Mouse (Mus musculus): ENCODE data around the gene Mme. TPM values are rescaled to one million over a fixed set of nuclear protein-coding genes. Genes with fewer than 3 reads are reported as not detected.

Gene Mme
- polyA plus RNA-seq, 1 experiment from 2014 or later, result 2.0 TPM

DNA sequence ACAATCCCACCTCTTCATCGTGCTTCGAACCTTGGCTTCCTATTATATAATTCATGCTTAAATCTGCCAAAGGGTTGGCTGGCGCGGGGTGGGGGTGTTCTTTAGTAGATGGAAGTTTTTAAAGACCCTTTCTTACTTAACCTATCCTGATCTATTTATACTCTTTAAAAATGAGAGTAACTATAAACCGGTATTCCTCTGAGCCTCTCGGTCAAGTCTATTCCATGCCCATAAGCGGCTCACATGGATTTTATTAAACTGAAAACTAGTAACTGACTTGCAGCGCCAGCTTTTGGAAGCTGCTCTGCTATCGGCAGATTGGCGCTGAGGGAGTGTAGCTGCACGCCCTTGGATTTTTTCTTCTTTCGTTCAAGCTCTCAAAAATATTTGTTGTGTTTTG is 55.1 kb downstream of the Mme start:
- peak overlapping the region; percentile 99 for H3K4me2 ChIP-seq
- no peaks in the 10 kb centered on the region for H3K4me1 ChIP-seq
- peak; percentile 24; the same call in 1 of the 2 replicates for ATAC-seq (replicated peaks)
- 0 out of 2 replicates have a peak, but pooled peaks cover 9% of the 10 kb centered on the region for H3K27me3 ChIP-seq (replicated peaks)
- no peaks in the 10 kb centered on the region for H3K36me3 ChIP-seq (replicated peaks)
- H3K9ac ChIP-seq, result peak overlapping the region; percentile 51; the same call in 1 of the 2 replicates
- H3K27ac ChIP-seq, result no peak overlapping the region
- WGBS, result 9% methylated on average over 12 of the region's 12 CpGs
- H3K4me3 ChIP-seq, result peak overlapping the region; percentile 74
- H3K9me3 ChIP-seq, result no peaks in the 10 kb centered on the region

DNA sequence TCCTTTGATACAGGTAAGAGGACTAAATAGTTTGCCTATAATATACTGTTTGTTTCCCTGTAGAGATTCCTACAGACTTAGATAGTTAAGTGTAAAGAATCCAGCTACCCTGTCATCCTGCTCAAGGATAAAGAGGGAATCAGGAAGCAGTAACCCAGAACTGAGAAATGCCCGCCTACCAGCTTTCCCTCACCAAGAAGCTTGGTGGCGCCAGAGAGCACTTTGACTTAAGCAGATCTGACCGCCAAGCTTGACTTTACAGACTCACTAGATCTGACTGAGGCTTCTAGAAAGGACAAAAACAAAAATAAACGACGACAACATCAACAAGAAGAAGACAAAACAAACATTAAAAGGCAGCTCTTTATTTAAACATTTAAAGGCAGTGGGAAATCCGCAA is 56.5 kb downstream of the Mme start:
- Histone ChIP-seq H3K4me2 (no peak overlapping the region), H3K9me3 (no peaks in the 10 kb centered on the region), H3K27ac (no peak overlapping the region), H3K27me3 (replicated peaks) (0 out of 2 replicates have a peak, but pooled peaks cover 9% of the 10 kb centered on the region), H3K4me3 (no peak overlapping the region), H3K9ac (no peak overlapping the region), H3K4me1 (no peaks in the 10 kb centered on the region), H3K36me3 (replicated peaks) (no peaks in the 10 kb centered on the region)
- ATAC-seq (replicated peaks), result peak; percentile 58
- 6% methylated on average over 6 of the region's 6 CpGs for WGBS

DNA sequence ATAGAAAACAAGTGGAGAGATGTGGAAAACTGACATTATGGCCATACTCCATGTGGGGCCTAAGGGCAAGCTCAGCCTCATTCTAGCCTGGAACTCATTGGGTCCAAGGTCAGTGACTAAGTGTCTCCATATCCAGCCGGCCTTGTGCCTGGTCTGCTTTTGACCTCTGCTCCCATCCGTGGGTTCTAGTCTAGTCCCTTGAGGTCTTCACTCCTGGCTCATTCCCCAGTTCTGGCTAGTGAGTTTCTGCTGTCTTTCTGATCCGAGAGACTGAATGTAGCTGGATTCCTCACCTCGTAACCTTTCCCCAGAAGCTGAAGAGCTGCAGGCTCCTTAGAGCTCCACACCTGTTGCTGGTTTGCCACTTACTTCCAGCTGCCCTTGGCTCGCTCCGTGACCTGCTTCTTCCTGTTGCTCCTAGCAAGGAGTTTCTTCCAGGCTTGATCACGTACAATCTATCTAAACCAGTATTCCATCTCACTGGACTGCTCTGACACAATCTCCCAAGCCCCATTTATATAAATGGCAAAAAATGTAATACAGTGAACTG is 73.9 kb downstream of the Mme start:
- Histone ChIP-seq H3K9ac (no peak overlapping the region), H3K27ac (no peak overlapping the region), H3K4me2 (no peak overlapping the region), H3K36me3 (replicated peaks) (no peaks in the 10 kb centered on the region), H3K4me1 (no peaks in the 10 kb centered on the region), H3K9me3 (no peaks in the 10 kb centered on the region), H3K27me3 (replicated peaks) (no peaks in the 10 kb centered on the region), H3K4me3 (no peak overlapping the region)
- 93% methylated on average over 7 of the region's 7 CpGs for WGBS
- ATAC-seq (replicated peaks), result no peak

DNA sequence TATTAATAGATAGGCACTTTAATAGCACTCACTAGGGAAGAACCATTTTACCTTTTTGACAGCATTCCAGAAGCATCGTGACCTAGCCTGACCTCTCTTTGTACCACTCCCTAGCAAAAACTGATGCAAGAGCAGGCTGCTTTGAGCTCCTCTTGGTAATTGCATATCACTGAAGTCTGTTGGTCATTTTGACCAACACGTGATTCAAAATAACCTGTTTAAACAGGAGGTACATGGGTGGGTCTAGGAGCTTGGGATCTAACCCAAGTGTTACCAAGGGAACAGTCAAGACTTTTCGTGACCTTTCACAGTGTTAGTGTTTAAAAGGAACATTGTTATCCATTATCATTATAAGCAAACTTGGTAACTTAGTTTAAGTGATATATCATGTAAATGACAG is 76.2 kb downstream of the Mme start:
- Histone ChIP-seq H3K4me3 (no peak overlapping the region), H3K4me2 (no peak overlapping the region), H3K9me3 (no peaks in the 10 kb centered on the region), H3K9ac (no peak overlapping the region), H3K36me3 (replicated peaks) (no peaks in the 10 kb centered on the region), H3K4me1 (no peaks in the 10 kb centered on the region), H3K27ac (no peak overlapping the region), H3K27me3 (replicated peaks) (no peaks in the 10 kb centered on the region)
- no peak for ATAC-seq (replicated peaks)
- WGBS, result 76% methylated on average over 3 of the region's 3 CpGs

DNA sequence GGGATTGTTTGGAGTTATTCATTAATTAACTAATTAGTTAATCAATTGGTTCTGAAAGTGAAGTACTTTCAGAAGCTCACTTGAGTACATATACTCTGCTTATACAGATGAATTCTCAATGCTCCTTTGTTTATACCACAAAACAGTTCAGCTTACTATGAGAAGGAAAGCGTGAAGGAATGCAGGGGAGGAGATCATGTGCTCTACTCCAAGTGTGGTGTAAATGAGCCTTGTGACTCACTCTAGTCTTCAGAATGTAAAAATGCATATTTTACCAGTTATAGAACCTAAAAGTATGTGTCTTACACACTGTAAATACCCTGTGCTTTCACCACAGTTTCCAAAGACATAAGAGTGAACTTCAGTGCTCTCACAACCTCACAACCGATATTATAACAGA is 84.3 kb downstream of the Mme start:
- Histone ChIP-seq H3K4me1 (no peaks in the 10 kb centered on the region), H3K9ac (no peak overlapping the region), H3K9me3 (no peaks in the 10 kb centered on the region), H3K27ac (no peak overlapping the region), H3K4me2 (no peak overlapping the region), H3K27me3 (replicated peaks) (no peaks in the 10 kb centered on the region), H3K4me3 (no peak overlapping the region), H3K36me3 (replicated peaks) (no peaks in the 10 kb centered on the region)
- ATAC-seq (replicated peaks), result no peak
- WGBS, result 75% methylated on average over 2 of the region's 2 CpGs

DNA sequence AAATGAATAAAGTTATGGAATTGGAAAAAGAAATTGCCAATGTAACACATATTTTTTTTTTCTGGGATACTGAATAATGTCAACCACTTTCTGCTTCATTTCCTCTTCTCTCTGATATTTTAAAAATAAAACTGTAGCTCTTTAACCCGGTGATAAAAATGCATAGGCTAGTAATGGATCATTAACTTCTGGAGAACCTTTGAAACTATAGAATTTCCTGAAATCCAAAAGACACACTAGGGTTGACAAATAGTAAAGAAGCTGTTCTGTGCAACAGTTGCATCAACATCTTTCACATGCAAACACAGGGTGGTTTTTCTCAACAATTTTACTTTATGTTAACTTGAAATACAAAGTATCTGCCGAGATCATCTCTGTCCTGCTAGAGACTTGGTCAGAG is 98.8 kb downstream of the Mme start:
- ATAC-seq (replicated peaks), result no peak
- Histone ChIP-seq H3K4me3 (no peak overlapping the region), H3K4me2 (no peak overlapping the region), H3K9ac (no peak overlapping the region), H3K4me1 (no peaks in the 10 kb centered on the region), H3K27me3 (replicated peaks) (no peaks in the 10 kb centered on the region), H3K9me3 (no peaks in the 10 kb centered on the region), H3K27ac (no peak overlapping the region), H3K36me3 (replicated peaks) (no peaks in the 10 kb centered on the region)
- 86% methylated on average over 2 of the region's 2 CpGs for WGBS

DNA sequence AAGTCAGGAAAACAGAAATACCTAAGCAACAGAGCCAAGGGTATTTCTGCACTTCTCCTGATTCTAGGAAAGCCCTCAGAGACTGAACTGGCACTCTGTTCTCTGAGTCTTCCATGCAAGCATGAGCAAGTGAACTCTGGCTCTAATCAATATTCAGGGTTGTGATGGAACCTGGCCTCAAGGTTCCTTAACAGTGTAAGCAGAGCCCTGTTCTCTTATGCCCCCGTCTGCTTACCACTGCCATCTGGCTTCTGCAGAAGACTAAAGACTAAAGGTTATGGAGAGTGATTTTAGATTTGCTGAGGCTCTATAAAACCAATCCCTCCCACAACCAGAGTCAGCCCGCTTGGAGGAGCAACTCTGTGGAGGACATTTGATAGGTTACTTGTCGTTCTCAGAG is 99.2 kb downstream of the Mme start:
- 90% methylated on average over 3 of the region's 3 CpGs for WGBS
- Histone ChIP-seq H3K9ac (no peak overlapping the region), H3K4me3 (no peak overlapping the region), H3K4me2 (no peak overlapping the region), H3K4me1 (no peaks in the 10 kb centered on the region), H3K36me3 (replicated peaks) (no peaks in the 10 kb centered on the region), H3K9me3 (no peaks in the 10 kb centered on the region), H3K27me3 (replicated peaks) (no peaks in the 10 kb centered on the region), H3K27ac (no peak overlapping the region)
- ATAC-seq (replicated peaks), result no peak

DNA sequence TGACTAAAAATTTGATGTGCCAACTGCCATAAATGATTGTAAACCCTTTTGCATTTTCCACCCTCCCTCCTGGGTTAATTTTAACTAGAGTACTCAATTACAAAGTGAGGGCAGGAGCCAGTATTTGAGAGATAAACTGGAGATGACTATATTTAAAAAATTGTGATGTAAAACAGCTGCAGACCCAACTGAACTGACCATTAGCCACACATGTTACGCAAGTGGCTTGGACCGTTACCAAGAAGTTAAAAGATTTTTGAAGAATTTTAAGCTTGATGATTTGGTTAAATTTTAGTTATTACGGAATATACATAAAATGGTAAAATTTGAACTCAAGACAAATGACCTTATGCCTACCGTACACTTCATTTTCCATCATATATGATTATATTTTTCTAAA is 100.1 kb downstream of the Mme start:
- no peak overlapping the region for H3K27ac ChIP-seq

DNA sequence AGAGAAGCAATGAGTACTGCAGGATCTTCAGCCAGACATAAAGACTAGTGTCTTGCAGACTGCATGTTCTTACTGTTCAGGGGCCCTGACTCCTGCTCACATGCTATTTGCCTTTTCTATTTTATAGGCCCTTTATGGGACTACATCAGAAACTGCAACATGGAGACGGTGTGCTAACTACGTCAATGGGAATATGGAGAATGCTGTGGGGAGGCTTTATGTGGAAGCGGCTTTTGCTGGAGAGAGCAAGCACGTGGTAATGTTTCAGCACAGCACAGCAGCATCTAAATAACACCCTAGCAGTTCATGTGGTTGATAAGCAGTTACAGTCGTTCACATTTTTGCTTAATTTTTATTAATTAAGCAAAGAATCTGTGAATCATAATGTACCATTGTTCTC is 103.7 kb downstream of the Mme start:
- Histone ChIP-seq H3K27me3 (replicated peaks) (no peaks in the 10 kb centered on the region), H3K27ac (no peak overlapping the region)

More for the DNA sequence above, 100.1 kb downstream of the Mme start:
- 95% methylated on average over 4 of the region's 4 CpGs for WGBS
- H3K27me3 ChIP-seq (replicated peaks), result no peaks in the 10 kb centered on the region
- no peak for ATAC-seq (replicated peaks)
- no peaks in the 10 kb centered on the region for H3K4me1 ChIP-seq
- H3K9me3 ChIP-seq, result no peaks in the 10 kb centered on the region
- H3K36me3 ChIP-seq (replicated peaks), result no peaks in the 10 kb centered on the region
- H3K4me2 ChIP-seq, result no peak overlapping the region
- no peak overlapping the region for H3K9ac ChIP-seq
- H3K4me3 ChIP-seq, result no peak overlapping the region

DNA sequence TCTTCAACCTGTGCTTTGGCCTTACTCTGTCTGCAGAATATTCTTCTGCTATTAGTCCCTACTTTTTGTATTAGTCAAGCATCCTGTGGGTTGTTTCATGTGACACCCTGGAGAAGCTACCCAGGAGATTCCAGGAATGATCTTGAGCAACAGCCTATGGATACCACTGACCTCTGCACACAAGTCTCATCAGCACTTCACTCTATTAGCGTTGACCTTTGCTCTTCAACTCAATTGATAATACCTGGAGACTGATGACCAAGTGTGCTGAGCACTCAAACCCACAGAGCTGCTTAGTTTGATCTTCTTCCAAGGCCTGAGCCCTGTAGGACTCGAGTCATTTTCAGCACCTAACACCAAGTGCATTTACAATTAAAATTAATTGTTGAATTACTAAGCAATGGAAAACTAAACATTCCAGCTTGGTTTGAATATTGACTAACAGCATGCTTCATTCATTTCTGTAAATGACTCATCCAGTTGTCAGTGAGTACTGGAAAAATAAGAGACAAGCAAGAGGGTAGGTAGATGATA is 107.6 kb downstream of the Mme start:
- Histone ChIP-seq H3K36me3 (replicated peaks) (no peaks in the 10 kb centered on the region), H3K4me3 (no peak overlapping the region), H3K4me1 (no peaks in the 10 kb centered on the region), H3K27ac (no peak overlapping the region), H3K4me2 (no peak overlapping the region), H3K27me3 (replicated peaks) (no peaks in the 10 kb centered on the region), H3K9ac (no peak overlapping the region), H3K9me3 (no peaks in the 10 kb centered on the region)
- 78% methylated on average over 2 of the region's 2 CpGs for WGBS
- no peak for ATAC-seq (replicated peaks)

More for the DNA sequence above, 103.7 kb downstream of the Mme start:
- no peaks in the 10 kb centered on the region for H3K4me1 ChIP-seq
- H3K36me3 ChIP-seq (replicated peaks), result no peaks in the 10 kb centered on the region
- H3K4me3 ChIP-seq, result no peak overlapping the region
- H3K4me2 ChIP-seq, result no peak overlapping the region
- no peak overlapping the region for H3K9ac ChIP-seq
- no peaks in the 10 kb centered on the region for H3K9me3 ChIP-seq
- ATAC-seq (replicated peaks), result no peak
- WGBS, result 80% methylated on average over 5 of the region's 5 CpGs

DNA sequence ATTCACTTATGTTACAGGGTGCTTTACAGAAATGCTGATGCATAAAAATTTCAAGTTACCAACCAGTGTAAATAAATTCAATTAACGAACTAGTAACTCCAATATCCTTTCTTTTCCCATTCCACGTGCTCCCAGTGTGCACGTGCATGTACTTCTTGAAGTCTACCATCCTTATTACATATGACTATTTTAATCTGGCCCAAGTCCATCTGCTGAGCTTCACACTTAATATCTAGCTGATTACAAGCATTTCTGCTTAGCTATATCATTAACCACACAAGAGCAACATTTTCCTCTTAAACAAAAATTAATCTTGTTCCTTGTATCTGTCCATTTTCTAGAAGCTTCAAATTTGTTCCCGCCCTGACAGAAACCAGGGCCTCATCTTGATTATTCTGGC is 108.9 kb downstream of the Mme start:
- ATAC-seq (replicated peaks), result no peak
- WGBS, result 95% methylated on average over 4 of the region's 4 CpGs
- H3K27ac ChIP-seq, result no peak overlapping the region
- H3K36me3 ChIP-seq (replicated peaks), result no peaks in the 10 kb centered on the region
- H3K27me3 ChIP-seq (replicated peaks), result no peaks in the 10 kb centered on the region
- no peak overlapping the region for H3K4me2 ChIP-seq
- no peaks in the 10 kb centered on the region for H3K9me3 ChIP-seq
- H3K9ac ChIP-seq, result no peak overlapping the region
- H3K4me3 ChIP-seq, result no peak overlapping the region
- H3K4me1 ChIP-seq, result no peaks in the 10 kb centered on the region

DNA sequence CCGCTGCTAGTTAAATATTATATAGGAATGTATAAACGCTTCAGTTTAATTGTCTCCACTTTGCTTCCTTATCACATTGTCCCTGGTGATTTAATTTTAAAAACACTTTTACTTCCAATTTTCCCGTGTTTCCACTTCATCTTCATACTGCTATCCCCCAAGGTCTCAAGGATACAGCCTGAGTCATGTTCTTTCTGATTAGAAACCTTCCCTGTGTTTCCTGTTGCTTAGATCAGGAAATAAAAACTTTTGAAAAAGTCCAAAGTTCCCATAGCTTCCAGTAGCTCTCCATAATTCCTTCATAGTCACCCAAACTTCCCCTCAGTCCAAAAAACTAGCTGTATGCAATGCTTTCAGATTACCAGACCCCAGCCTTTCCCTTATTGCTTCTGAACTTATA is 109.4 kb downstream of the Mme start:
- WGBS, result 80% methylated on average over 3 of the region's 3 CpGs
- Histone ChIP-seq H3K27me3 (replicated peaks) (no peaks in the 10 kb centered on the region), H3K27ac (no peak overlapping the region), H3K4me2 (no peak overlapping the region), H3K9ac (no peak overlapping the region), H3K4me1 (no peaks in the 10 kb centered on the region), H3K9me3 (no peaks in the 10 kb centered on the region), H3K4me3 (no peak overlapping the region), H3K36me3 (replicated peaks) (no peaks in the 10 kb centered on the region)
- ATAC-seq (replicated peaks), result no peak

DNA sequence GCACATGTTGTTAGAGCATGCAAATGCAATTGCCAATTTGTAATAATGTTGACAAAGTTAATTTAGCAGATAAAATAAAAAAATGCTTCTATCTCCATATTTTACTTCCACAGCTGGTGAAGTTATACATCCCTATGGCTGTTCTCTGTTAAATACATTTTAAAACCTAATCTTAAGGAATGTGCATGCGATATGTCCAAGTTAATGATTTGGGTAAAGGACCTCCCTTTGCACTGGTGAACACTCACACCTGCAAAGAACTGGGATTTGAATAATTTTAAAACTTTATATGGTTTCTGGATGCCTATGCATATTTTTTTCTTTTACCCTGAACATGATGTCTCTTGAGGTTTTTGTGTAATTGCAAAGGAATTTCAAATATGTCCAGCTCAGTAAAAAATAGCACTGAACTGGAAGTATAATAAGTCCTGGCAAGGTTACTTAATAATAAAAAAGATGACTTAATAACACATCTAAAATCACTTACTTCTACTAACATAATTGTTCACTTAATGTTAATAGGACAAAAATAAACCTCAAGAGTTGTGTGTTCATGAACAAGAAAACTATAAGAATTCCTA is 110.4 kb downstream of the Mme start:
- H3K9ac ChIP-seq, result no peak overlapping the region
- no peaks in the 10 kb centered on the region for H3K36me3 ChIP-seq (replicated peaks)
- H3K9me3 ChIP-seq, result no peaks in the 10 kb centered on the region
- H3K4me2 ChIP-seq, result no peak overlapping the region
- no peaks in the 10 kb centered on the region for H3K4me1 ChIP-seq
- H3K27me3 ChIP-seq (replicated peaks), result no peaks in the 10 kb centered on the region
- WGBS, result 94% methylated on average over 1 of the region's 1 CpGs
- no peak overlapping the region for H3K4me3 ChIP-seq
- H3K27ac ChIP-seq, result no peak overlapping the region
- no peak for ATAC-seq (replicated peaks)
